Mouse (Mus musculus) A20 (cell line): Measurements from ENCODE around the gene Kdm1b.

ENCODE experiments used
- DNase-seq: peaks from one replicate; pipeline ENCODE4 v3.0.0-alpha.2; 2011; ENCODE audit warnings: low read depth, low spot score

The Kdm1b gene

GRCm38 (mm10) chr13:47056781-47057180 is 13.5 kb downstream of the Kdm1b start:
- DNase-seq = no peak

GRCm38 (mm10) chr13:47062756-47063155 is 19.5 kb downstream of the Kdm1b start:
- no peak for DNase-seq

GRCm38 (mm10) chr13:47063985-47064760 is 20.9 kb downstream of the Kdm1b start:
- DNase-seq = no peak

GRCm38 (mm10) chr13:47066516-47066915 is 23.2 kb downstream of the Kdm1b start:
- DNase-seq = no peak

GRCm38 (mm10) chr13:47067001-47067400 is 23.7 kb downstream of the Kdm1b start:
- DNase-seq = no peak

GRCm38 (mm10) chr13:47070329-47071080 is 27.2 kb downstream of the Kdm1b start:
- DNase-seq = no peak

GRCm38 (mm10) chr13:47071871-47072270 is 28.6 kb downstream of the Kdm1b start:
- no peak for DNase-seq

- no peak for DNase-seq
Measured at GRCm38 (mm10) chr13:47072484-47072883, 29.2 kb downstream of the Kdm1b start.

- no peak for DNase-seq
Measured at GRCm38 (mm10) chr13:47076156-47076555, 32.9 kb downstream of the Kdm1b start.

- DNase-seq = no peak
Measured at GRCm38 (mm10) chr13:47077367-47077766, 34.1 kb downstream of the Kdm1b start.

GRCm38 (mm10) chr13:47078799-47079198 is 35.5 kb downstream of the Kdm1b start:
- no peak for DNase-seq

- DNase-seq = peak; percentile 48
Measured at GRCm38 (mm10) chr13:47080905-47081505, 37.7 kb downstream of the Kdm1b start.

- DNase-seq = no peak
Measured at GRCm38 (mm10) chr13:47088433-47088832, 45.1 kb downstream of the Kdm1b start.

- DNase-seq = no peak
Measured at GRCm38 (mm10) chr13:47089271-47089670, 46.0 kb downstream of the Kdm1b start.

GRCm38 (mm10) chr13:47093791-47094190 is 50.5 kb downstream of the Kdm1b start:
- DNase-seq = no peak

- DNase-seq = no peak
Measured at GRCm38 (mm10) chr13:47096591-47096990, 53.3 kb downstream of the Kdm1b start.

- DNase-seq = peak; percentile 52
Measured at GRCm38 (mm10) chr13:47099265-47099664, 56.0 kb downstream of the Kdm1b start.

- no peak for DNase-seq
Measured at GRCm38 (mm10) chr13:47100587-47100986, 57.3 kb downstream of the Kdm1b start.

GRCm38 (mm10) chr13:47104146-47104545 is 60.8 kb downstream of the Kdm1b start:
- peak; percentile 52 for DNase-seq

- DNase-seq = peak; percentile 81
Measured at GRCm38 (mm10) chr13:47104856-47105541, 61.7 kb downstream of the Kdm1b start.

GRCm38 (mm10) chr13:47105711-47106579 is 62.6 kb downstream of the Kdm1b start, which contains the start of gene Dek:
Gene Dek, minus strand, starts transcription at chr13:47106201.
- DNase-seq = peak; percentile 91
